In the genomic region with DNA sequence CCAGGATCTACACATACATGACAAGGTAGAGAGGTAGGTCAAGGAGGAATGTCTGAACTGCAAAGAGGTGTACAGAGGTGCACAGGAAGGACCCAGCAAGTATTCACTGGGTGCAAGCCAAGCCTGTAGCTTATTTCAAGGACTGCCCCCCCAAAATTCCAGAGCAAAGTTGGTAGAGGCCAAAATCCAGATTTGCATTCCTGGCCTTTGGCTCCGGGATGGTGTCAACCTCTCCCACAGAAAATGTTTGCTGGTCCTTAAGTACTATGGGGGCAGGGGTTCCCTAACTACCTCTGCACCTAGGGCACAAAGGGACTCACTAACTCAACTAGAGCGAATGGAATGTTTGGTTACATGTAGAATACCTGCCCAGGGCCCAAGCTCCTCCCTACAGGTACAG, we compare ENCODE assay signal across 9 mouse cellular contexts. TPM values are rescaled to one million over a fixed set of nuclear protein-coding genes. Genes with fewer than 3 reads are reported as not detected.
DNase-seq lines count a peak whose midpoint lies in the region; ATAC-seq lines count a peak whose summit lies in the region.
"Had no signal": no experiment of that assay in that cellular context is flagged by ENCODE, and none has a peak within 500 bp of the region (broad histone marks: within the 10 kb centered on the region; RNA-seq: fewer than 3 reads in every experiment).

No protein-coding gene starts in this region.

- H3K27ac ChIP-seq in liver, embryonic 11.5 days (ENCODE audit: low read depth, low read length) = peak overlapping the region; percentile 61; the same call in 1 of the 2 replicates
- H3K27ac ChIP-seq in forebrain, embryonic 16.5 days (ENCODE audit: low read length) = peak overlapping the region; percentile 67; the same call in 1 of the 2 replicates
- peak overlapping the region; percentile 84 for H3K27ac ChIP-seq in liver, embryonic 16.5 days (ENCODE audit: low read length)
- peak overlapping the region; percentile 93 for H3K27ac ChIP-seq in stomach, embryonic 15.5 days

- 68% methylated on average over 2 of the region's 2 CpGs for WGBS in liver, embryonic 11.5 days
- WGBS in forebrain, embryonic 16.5 days = 59% methylated on average over 2 of the region's 2 CpGs
- 64% methylated on average over 2 of the region's 2 CpGs for WGBS in liver, embryonic 16.5 days (ENCODE audit: insufficient replicate concordance)
- 52% methylated on average over 2 of the region's 2 CpGs for WGBS in stomach, embryonic 15.5 days

- peak overlapping the region; percentile 88 for H3K4me3 ChIP-seq in liver, embryonic 11.5 days (ENCODE audit: low read depth, low read length)
- H3K4me3 ChIP-seq in forebrain, embryonic 16.5 days (replicated peaks; ENCODE audit: low read length) = peak overlapping the region; percentile 66; the same call in 1 of the 2 replicates
- H3K4me3 ChIP-seq in liver, embryonic 16.5 days (ENCODE audit: low read depth, low read length) = peak overlapping the region; percentile 79
- peak overlapping the region; percentile 89 for H3K4me3 ChIP-seq in stomach, embryonic 15.5 days (replicated peaks)

- H3K4me2 ChIP-seq in liver, embryonic 11.5 days = peak overlapping the region; percentile 86
- H3K4me2 ChIP-seq in forebrain, embryonic 16.5 days (ENCODE audit: low read length) = peak overlapping the region; percentile 82
- H3K4me2 ChIP-seq in liver, embryonic 16.5 days (ENCODE audit: low read depth, low read length) = peak overlapping the region; percentile 79
- H3K4me2 ChIP-seq in stomach, embryonic 15.5 days = peak overlapping the region; percentile 84

- intact Hi-C loops in left cerebral cortex, postnatal 36 days (cut with DNase I) = no loop called here

- H3K9ac ChIP-seq in liver, embryonic 11.5 days (ENCODE audit: low read depth, low read length) = peak overlapping the region; percentile 91
- H3K9ac ChIP-seq in forebrain, embryonic 16.5 days (replicated peaks; ENCODE audit: low read depth, low read length) = no peak overlapping the region
- peak overlapping the region; percentile 73 for H3K9ac ChIP-seq in liver, embryonic 16.5 days (ENCODE audit: low read depth, low read length)
- H3K9ac ChIP-seq in stomach, embryonic 15.5 days = no peak overlapping the region; the same call in 1 of the 2 replicates

- DNase-seq in liver, embryonic 11.5 days (ENCODE audit: low spot score) = no peak
- DNase-seq in liver = no peak
- no peak for DNase-seq in frontal cortex, postnatal 25 days (ENCODE audit: low spot score in 2 of 2)
- no peak for DNase-seq in left cerebral cortex, postnatal 36 days (ENCODE audit: low spot score in 2 of 2)

- H3K4me1 ChIP-seq in liver, embryonic 11.5 days (replicated peaks; ENCODE audit: control insufficient read depth, insufficient read depth, low read length) = peaks cover 38% of the 10 kb centered on the region
- peaks cover 37% of the 10 kb centered on the region for H3K4me1 ChIP-seq in forebrain, embryonic 16.5 days (replicated peaks; ENCODE audit: control insufficient read depth, insufficient read depth, low read length)
- H3K4me1 ChIP-seq in liver, embryonic 16.5 days (ENCODE audit: control insufficient read depth, low read depth, low read length) = peaks cover 52% of the 10 kb centered on the region
- peaks cover 31% of the 10 kb centered on the region for H3K4me1 ChIP-seq in stomach, embryonic 15.5 days

- peaks cover 11% of the 10 kb centered on the region; the same call in 1 of the 2 replicates for H3K36me3 ChIP-seq in liver, embryonic 11.5 days (ENCODE audit: control insufficient read depth, insufficient read depth, low read length)
- H3K36me3 ChIP-seq in forebrain, embryonic 16.5 days (ENCODE audit: control insufficient read depth, insufficient read depth) = no peaks in the 10 kb centered on the region; the same call in 1 of the 2 replicates
- H3K36me3 ChIP-seq in liver, embryonic 16.5 days (ENCODE audit: control insufficient read depth, insufficient read depth) = peaks cover 18% of the 10 kb centered on the region
- H3K36me3 ChIP-seq in stomach, embryonic 15.5 days = peaks cover 14% of the 10 kb centered on the region

- ATAC-seq in liver, embryonic 11.5 days (replicated peaks; ENCODE audit: low FRiP score) = no peak
- ATAC-seq in forebrain, embryonic 16.5 days = no peak
- no peak for ATAC-seq in liver, embryonic 16.5 days (ENCODE audit: low read depth)
- no peak for ATAC-seq in stomach, embryonic 15.5 days (ENCODE audit: insufficient read depth, low FRiP score, low read depth)
- ATAC-seq in monocyte, adult 5-6 weeks (replicated peaks; ENCODE audit: insufficient number of reproducible peaks, low FRiP score, low TSS enrichment, poor library complexity, severe bottlenecking) = no peak

- H3K9me3 ChIP-seq in liver, embryonic 11.5 days (ENCODE audit: control insufficient read depth, low read length) = no peaks in the 10 kb centered on the region
- no peaks in the 10 kb centered on the region for H3K9me3 ChIP-seq in forebrain, embryonic 16.5 days (ENCODE audit: control insufficient read depth, low read length)
- H3K9me3 ChIP-seq in liver, embryonic 16.5 days (replicated peaks; ENCODE audit: control insufficient read depth, low read length) = no peaks in the 10 kb centered on the region
- H3K9me3 ChIP-seq in stomach, embryonic 15.5 days = no peaks in the 10 kb centered on the region

- H3K27me3 ChIP-seq in liver, embryonic 11.5 days (replicated peaks; ENCODE audit: control insufficient read depth, insufficient read depth, low read length) = no peaks in the 10 kb centered on the region
- H3K27me3 ChIP-seq in forebrain, embryonic 16.5 days (replicated peaks; ENCODE audit: control insufficient read depth, insufficient read depth, low read length) = no peaks in the 10 kb centered on the region
- no peaks in the 10 kb centered on the region for H3K27me3 ChIP-seq in liver, embryonic 16.5 days (ENCODE audit: control insufficient read depth, insufficient read depth, low read depth, low read length)
- H3K27me3 ChIP-seq in stomach, embryonic 15.5 days (replicated peaks) = no peaks in the 10 kb centered on the region

RNA-seq across cellular contexts. Expression of gene E2f1, which starts 1.9 kb away (rescaled TPM):
- polyA plus RNA-seq in liver, embryonic 11.5 days (2014; fragmentation: Nextera tagmentation; extraction: Ambion mirVana) = 12.6 and 14.0 TPM in 2 replicates
- polyA plus RNA-seq in forebrain, embryonic 16.5 days (2015; fragmentation: Nextera tagmentation; extraction: Ambion mirVana) = 10.8 and 12.1 TPM in 2 replicates
- polyA plus RNA-seq in liver, embryonic 16.5 days (2015; fragmentation: Nextera tagmentation; extraction: Ambion mirVana) = 9.8 and 14.5 TPM in 2 replicates
- polyA plus RNA-seq in stomach, embryonic 15.5 days (2015; fragmentation: Nextera tagmentation; extraction: Ambion mirVana) = 20.2 and 21.1 TPM in 2 replicates
- total RNA-seq in monocyte, adult 5-6 weeks (2017) = 0.64 to 3.1 TPM (median 1.8 TPM) in 3 replicates
- total RNA-seq in left cerebral cortex, postnatal 36 days (2021) = 10 to 100 TPM; 10.2 to 14.6 TPM

RNA-seq across cellular contexts. Expression of gene Necab3, which starts 9.1 kb away (rescaled TPM):
- 1.9 and 2.4 TPM in 2 replicates for polyA plus RNA-seq in liver, embryonic 11.5 days (2014; fragmentation: Nextera tagmentation; extraction: Ambion mirVana)
- polyA plus RNA-seq in forebrain, embryonic 16.5 days (2015; fragmentation: Nextera tagmentation; extraction: Ambion mirVana) = 22.0 and 27.1 TPM in 2 replicates
- polyA plus RNA-seq in liver, embryonic 16.5 days (2015; fragmentation: Nextera tagmentation; extraction: Ambion mirVana) = 0.44 and 0.73 TPM in 2 replicates
- polyA plus RNA-seq in stomach, embryonic 15.5 days (2015; fragmentation: Nextera tagmentation; extraction: Ambion mirVana) = 2.4 and 2.5 TPM in 2 replicates
- total RNA-seq in monocyte, adult 5-6 weeks (2017) = 0.68 TPM in 1 of 3 replicates, not detected in the others
- 10 to 100 TPM; 88.7 to 95.3 TPM for total RNA-seq in left cerebral cortex, postnatal 36 days (2021)

RNA-seq across cellular contexts. Expression of gene Actl10, which starts 16.2 kb away (rescaled TPM):
- 0.25 TPM in 1 of 2 replicates, not detected in the other for polyA plus RNA-seq in liver, embryonic 11.5 days (2014; fragmentation: Nextera tagmentation; extraction: Ambion mirVana)
- 0.37 and 0.86 TPM in 2 replicates for polyA plus RNA-seq in forebrain, embryonic 16.5 days (2015; fragmentation: Nextera tagmentation; extraction: Ambion mirVana)
- 0.08 TPM in 1 of 2 replicates, not detected in the other for polyA plus RNA-seq in liver, embryonic 16.5 days (2015; fragmentation: Nextera tagmentation; extraction: Ambion mirVana)
- 0.12 and 0.37 TPM in 2 replicates for polyA plus RNA-seq in stomach, embryonic 15.5 days (2015; fragmentation: Nextera tagmentation; extraction: Ambion mirVana)
- not detected in 3 replicates for total RNA-seq in monocyte, adult 5-6 weeks (2017)
- not detected for total RNA-seq in left cerebral cortex, postnatal 36 days (2021)
- total RNA-seq: left cerebral cortex, adult 18-20 months had no signal

RNA-seq across cellular contexts. Expression of gene 1700003F12Rik, which starts 20.9 kb away (rescaled TPM):
- polyA plus RNA-seq in liver, embryonic 11.5 days (2014; fragmentation: Nextera tagmentation; extraction: Ambion mirVana) = 1.0 and 1.8 TPM in 2 replicates
- polyA plus RNA-seq in forebrain, embryonic 16.5 days (2015; fragmentation: Nextera tagmentation; extraction: Ambion mirVana) = 1.9 and 2.9 TPM in 2 replicates
- 1.8 and 2.2 TPM in 2 replicates for polyA plus RNA-seq in liver, embryonic 16.5 days (2015; fragmentation: Nextera tagmentation; extraction: Ambion mirVana)
- 0.59 and 1.5 TPM in 2 replicates for polyA plus RNA-seq in stomach, embryonic 15.5 days (2015; fragmentation: Nextera tagmentation; extraction: Ambion mirVana)
- total RNA-seq in monocyte, adult 5-6 weeks (2017) = 0.78 TPM in 1 of 3 replicates, not detected in the others
- 1 to 10 TPM in 1 of 2 experiments, under 1 TPM in 1; 0.49 to 1.2 TPM for total RNA-seq in left cerebral cortex, postnatal 36 days (2021)

RNA-seq across cellular contexts. Expression of gene Pxmp4, which starts 35.7 kb away (rescaled TPM):
- 25.2 and 25.6 TPM in 2 replicates for polyA plus RNA-seq in liver, embryonic 11.5 days (2014; fragmentation: Nextera tagmentation; extraction: Ambion mirVana)
- 12.0 and 14.8 TPM in 2 replicates for polyA plus RNA-seq in forebrain, embryonic 16.5 days (2015; fragmentation: Nextera tagmentation; extraction: Ambion mirVana)
- polyA plus RNA-seq in liver, embryonic 16.5 days (2015; fragmentation: Nextera tagmentation; extraction: Ambion mirVana) = 43.0 and 44.9 TPM in 2 replicates
- polyA plus RNA-seq in stomach, embryonic 15.5 days (2015; fragmentation: Nextera tagmentation; extraction: Ambion mirVana) = 26.8 and 30.2 TPM in 2 replicates
- 7.3 to 10.6 TPM (median 9.6 TPM) in 3 replicates for total RNA-seq in monocyte, adult 5-6 weeks (2017)
- total RNA-seq in left cerebral cortex, postnatal 36 days (2021) = 10 to 100 TPM; 12.4 to 13.9 TPM

Comparison
In these comparisons a context has a peak if more than half of its experiments do, and no peak if none do; other contexts are left out.
1. H3K9ac ChIP-seq: peak in liver, embryonic 11.5 days (single experiment) and liver, embryonic 16.5 days (single experiment); none in forebrain, embryonic 16.5 days (single experiment) and stomach, embryonic 15.5 days (single experiment).
2. Peak in every context shown above with its lines, with median percentiles within 50 percentile points of each other: H3K27ac ChIP-seq, H3K4me2 ChIP-seq and H3K4me3 ChIP-seq.